Mouse (Mus musculus) liver, embryonic 11.5 days (tissue): ENCODE data around the gene Gss. TPM values are rescaled to one million over a fixed set of nuclear protein-coding genes. Genes with fewer than 3 reads are reported as not detected.
A peak's percentile ranks its signal among the peaks of the same experiment; 100 is the strongest.
"Not testable (repeated sequence)": the region's sequence is repeated elsewhere in the genome, so short reads cannot be mapped to it uniquely, and the experiment has no call there.

Experiments
- ATAC-seq: fragments of 200-750 bp; cut with Nextera tagmentation; replicated peaks from 2 replicates; pipeline ENCODE4 v1.8.0; 2017; ENCODE audit warnings: moderate number of reproducible peaks, mild to moderate bottlenecking, moderate TSS enrichment, moderate library complexity; ENCODE audit not compliant: low FRiP score
- DNase-seq: peaks from one replicate; pipeline ENCODE4 v3.0.0-alpha.2; 2017; ENCODE audit warnings: low spot score
- H3K27ac ChIP-seq: fragments of 300-500 bp; sonication (generic); 2 replicates; pipeline ENCODE4 v1.5.1; 2014; ENCODE audit warnings: mild to moderate bottlenecking, low read depth, low read length, control low read depth
- H3K27me3 ChIP-seq: fragments of 300-500 bp; sonication (generic); replicated peaks from 2 replicates; pipeline ENCODE4 v1.6.1; 2014; ENCODE audit warnings: low read length, mixed read lengths; ENCODE audit not compliant: control insufficient read depth, insufficient read depth
- H3K36me3 ChIP-seq: fragments of 300-500 bp; sonication (generic); 2 replicates; pipeline ENCODE4 v1.6.1; 2014; ENCODE audit warnings: mild to moderate bottlenecking, low read length, moderate library complexity, mixed read lengths; ENCODE audit not compliant: control insufficient read depth, insufficient read depth
- H3K4me1 ChIP-seq: fragments of 300-500 bp; sonication (generic); replicated peaks from 2 replicates; pipeline ENCODE4 v1.6.1; 2014; ENCODE audit warnings: low read length, mixed read lengths; ENCODE audit not compliant: control insufficient read depth, insufficient read depth
- H3K4me2 ChIP-seq: fragments of 300-500 bp; sonication (generic); 2 replicates; pipeline ENCODE4 v1.6.1; 2014; ENCODE audit warnings: mild to moderate bottlenecking, control low read depth, moderate library complexity
- H3K4me3 ChIP-seq: fragments of 300-500 bp; sonication (generic); 2 replicates; pipeline ENCODE4 v1.5.1; 2014; ENCODE audit warnings: low read depth, low read length, control low read depth
- H3K9ac ChIP-seq: fragments of 300-500 bp; sonication (generic); 2 replicates; pipeline ENCODE4 v1.6.1; 2014; ENCODE audit warnings: low read depth, low read length, control low read depth
- H3K9me3 ChIP-seq: fragments of 300-500 bp; sonication (generic); 2 replicates; pipeline ENCODE4 v1.6.1; 2016; ENCODE audit warnings: low read length, inconsistent platforms, mixed read lengths; ENCODE audit not compliant: control insufficient read depth
- WGBS: fragments of 180-500 bp; shearing (Covaris S2); extraction: QIAGEN DNeasy Blood & Tissue Kit; methylation state at CpG from one replicate; pipeline ENCODE4 v1.1.7; 2014; 5-methylcytosine and 5-hydroxymethylcytosine counted together
- polyA plus RNA-seq: library from polyadenylated mRNA; unstranded; fragments of >200 nt; fragmentation: Nextera tagmentation; extraction: Ambion mirVana; gene quantifications from 2 replicates; pipeline ENCODE4 v1.2.1, GENCODE M21; 2014

Gene Gss
- polyA plus RNA-seq, 1 experiment from 2014 or later: 60.5 TPM

GRCm38 (mm10) chr2:155610978-155611377 is 18.4 kb upstream of the Gss start, which contains the start of gene Myh7b:
Myh7b (plus strand) TSS chr2:155611212.
- WGBS: 42% methylated on average over 4 of the region's 4 CpGs
- Histone ChIP-seq H3K9ac (0 out of 2 replicates have a peak within 1 kb of the TSS, but pooled peaks have one; percentile 36), H3K4me2 (no peak within 1 kb of the TSS), H3K4me3 (no peak within 1 kb of the TSS), H3K27ac (no peak within 1 kb of the TSS; the same call in 1 of the 2 replicates), H3K36me3 (no peaks in the 10 kb centered on the region), H3K4me1 (peaks cover 22% of the 10 kb centered on the region), H3K27me3 (peaks cover 4% of the 10 kb centered on the region; the same call in 1 of the 2 replicates), H3K9me3 (no peaks in the 10 kb centered on the region)
- no peak for DNase-seq
- no peak for ATAC-seq

GRCm38 (mm10) chr2:155606360-155606759 is 13.8 kb upstream of the Gss start:
- no peaks in the 10 kb centered on the region for H3K27me3 ChIP-seq
- H3K36me3 ChIP-seq: no peaks in the 10 kb centered on the region
- no peak for DNase-seq
- H3K27ac ChIP-seq: peak overlapping the region; percentile 91; the same call in 1 of the 2 replicates
- H3K4me3 ChIP-seq: no peak overlapping the region
- H3K4me2 ChIP-seq: no peak overlapping the region; the same call in 1 of the 2 replicates
- WGBS: 81% methylated on average over 4 of the region's 4 CpGs
- peaks cover 30% of the 10 kb centered on the region for H3K4me1 ChIP-seq
- no peaks in the 10 kb centered on the region for H3K9me3 ChIP-seq
- ATAC-seq: no peak
- H3K9ac ChIP-seq: peak overlapping the region; percentile 44; the same call in 1 of the 2 replicates

- not testable (repeated sequence) for DNase-seq, H3K27me3 ChIP-seq, H3K36me3 ChIP-seq, H3K9me3 ChIP-seq
- H3K9ac ChIP-seq: peak overlapping the region; percentile 58
- H3K4me1 ChIP-seq: peaks cover 27% of the 10 kb centered on the region
- peak overlapping the region; percentile 68 for H3K4me2 ChIP-seq
- ATAC-seq: peak; percentile 78
- 47% methylated on average over 4 of the region's 4 CpGs for WGBS
- 0 out of 2 replicates have a peak overlapping the region, but pooled peaks have one; percentile 1 for H3K4me3 ChIP-seq
- peak overlapping the region; percentile 91 for H3K27ac ChIP-seq
Measured at GRCm38 (mm10) chr2:155605236-155605589, 12.6 kb upstream of the Gss start.

- Histone ChIP-seq H3K4me1 (peaks cover 27% of the 10 kb centered on the region), H3K9ac (peak overlapping the region; percentile 58), H3K4me2 (peak overlapping the region; percentile 68), H3K27me3 (no peaks in the 10 kb centered on the region), H3K36me3 (no peaks in the 10 kb centered on the region), H3K27ac (peak overlapping the region; percentile 91), H3K4me3 (0 out of 2 replicates have a peak overlapping the region, but pooled peaks have one; percentile 1), H3K9me3 (no peaks in the 10 kb centered on the region)
- 27% methylated on average over 10 of the region's 10 CpGs for WGBS
- ATAC-seq (peak; percentile 96), DNase-seq (peak; percentile 66)
Measured at GRCm38 (mm10) chr2:155604560-155605235, 12.1 kb upstream of the Gss start.

GRCm38 (mm10) chr2:155603707-155604106 is 11.1 kb upstream of the Gss start:
- no peaks in the 10 kb centered on the region for H3K36me3 ChIP-seq
- H3K9ac ChIP-seq: peak overlapping the region; percentile 58; the same call in 1 of the 2 replicates
- no peaks in the 10 kb centered on the region for H3K27me3 ChIP-seq
- 0 out of 2 replicates have a peak overlapping the region, but pooled peaks have one; percentile 1 for H3K4me2 ChIP-seq
- ATAC-seq: 0 out of 2 replicates have a peak, but pooled peaks have one; percentile 12
- H3K27ac ChIP-seq: peak overlapping the region; percentile 91; the same call in 1 of the 2 replicates
- no peak for DNase-seq
- WGBS: 77% methylated on average over 3 of the region's 3 CpGs
- H3K9me3 ChIP-seq: no peaks in the 10 kb centered on the region
- peaks cover 27% of the 10 kb centered on the region for H3K4me1 ChIP-seq
- no peak overlapping the region for H3K4me3 ChIP-seq

- Histone ChIP-seq H3K4me3 (no peak overlapping the region), H3K9me3 (no peaks in the 10 kb centered on the region), H3K4me1 (peaks cover 19% of the 10 kb centered on the region), H3K27me3 (no peaks in the 10 kb centered on the region), H3K27ac (no peak overlapping the region), H3K36me3 (no peaks in the 10 kb centered on the region), H3K9ac (no peak overlapping the region), H3K4me2 (no peak overlapping the region)
- DNase-seq: no peak
- no peak for ATAC-seq
- 79% methylated on average over 6 of the region's 6 CpGs for WGBS
Measured at GRCm38 (mm10) chr2:155595516-155595915, 2.9 kb upstream of the Gss start.

GRCm38 (mm10) chr2:155592854-155593283 is 259 bp upstream of the Gss start:
- DNase-seq (no peak), ATAC-seq (no peak)
- Histone ChIP-seq H3K9me3 (no peaks in the 10 kb centered on the region), H3K27ac (peak overlapping the region; percentile 86), H3K9ac (peak overlapping the region; percentile 86), H3K27me3 (no peaks in the 10 kb centered on the region), H3K36me3 (no peaks in the 10 kb centered on the region), H3K4me3 (peak overlapping the region; percentile 76), H3K4me1 (peaks cover 33% of the 10 kb centered on the region), H3K4me2 (peak overlapping the region; percentile 96)
- whole genome bisulfite sequencing: 2% methylated on average over 9 of the region's 9 CpGs

- peak overlapping the region; percentile 76 for H3K4me3 ChIP-seq
- WGBS: 19% methylated on average over 6 of the region's 6 CpGs
- H3K27ac ChIP-seq: peak overlapping the region; percentile 86
- ATAC-seq (no peak), DNase-seq (no peak)
- H3K27me3 ChIP-seq: no peaks in the 10 kb centered on the region
- peak overlapping the region; percentile 86 for H3K9ac ChIP-seq
- H3K9me3 ChIP-seq: no peaks in the 10 kb centered on the region
- H3K4me2 ChIP-seq: peak overlapping the region; percentile 96
- H3K36me3 ChIP-seq: no peaks in the 10 kb centered on the region
- H3K4me1 ChIP-seq: peaks cover 33% of the 10 kb centered on the region
Measured at GRCm38 (mm10) chr2:155591676-155592075, 934 bp downstream of the Gss start.

- H3K27me3 ChIP-seq: no peaks in the 10 kb centered on the region
- H3K9me3 ChIP-seq: no peaks in the 10 kb centered on the region
- H3K27ac ChIP-seq: no peak overlapping the region
- H3K4me3 ChIP-seq: no peak overlapping the region
- peaks cover 33% of the 10 kb centered on the region for H3K4me1 ChIP-seq
- ATAC-seq: no peak
- H3K4me2 ChIP-seq: peak overlapping the region; percentile 96
- no peak overlapping the region for H3K9ac ChIP-seq
- DNase-seq: no peak
- 81% methylated on average over 2 of the region's 2 CpGs for WGBS
- no peaks in the 10 kb centered on the region for H3K36me3 ChIP-seq
Measured at GRCm38 (mm10) chr2:155590876-155591275, 1.7 kb downstream of the Gss start.
